Comparison of ENCODE assay signal across 8 mouse cellular contexts in genomic region chr9:50857082-50857641, GRCm38 (mm10). TPM values are rescaled to one million over a fixed set of nuclear protein-coding genes. Genes with fewer than 3 reads are reported as not detected.
A peak's percentile ranks its signal among the peaks of the same experiment; 100 is the strongest.
DNase-seq lines count a peak whose midpoint lies in the region; ATAC-seq and TF ChIP-seq lines count a peak whose summit lies in the region.

No protein-coding gene starts in this region.

- TF ChIP-seq CTCF in G1E (IDR thresholded peaks at IDR 0.05; ENCODE audit: low read depth, low read length): no peak

- ATAC-seq in heart, embryonic 16.5 days (replicated peaks; ENCODE audit: extremely low read depth, insufficient read depth, low FRiP score): peak; percentile 66
- ATAC-seq in G1E (ENCODE audit: extremely low read depth, insufficient number of reproducible peaks, low FRiP score, poor library complexity, severe bottlenecking): no peak
- no peak; the same call in 1 of the 2 replicates for ATAC-seq in embryonic facial prominence, embryonic 12.5 days (ENCODE audit: insufficient number of reproducible peaks, insufficient read depth, low FRiP score, low TSS enrichment)
- peak; percentile 63; the same call in 1 of the 2 replicates for ATAC-seq in limb, embryonic 11.5 days (ENCODE audit: insufficient number of reproducible peaks, low FRiP score, low TSS enrichment, low read depth)

- H3K36me3 ChIP-seq in heart, embryonic 16.5 days (ENCODE audit: control insufficient read depth, insufficient read depth): peaks cover 17% of the 10 kb centered on the region
- H3K36me3 ChIP-seq in G1E (replicated peaks) (peaks cover 38% of the 10 kb centered on the region), myocyte (ENCODE audit: control insufficient read depth, insufficient read depth) (peaks cover 12% of the 10 kb centered on the region)
- peaks cover 31% of the 10 kb centered on the region for H3K36me3 ChIP-seq in embryonic facial prominence, embryonic 12.5 days
- H3K36me3 ChIP-seq in limb, embryonic 11.5 days (ENCODE audit: control insufficient read depth, insufficient read depth, low read length): peaks cover 13% of the 10 kb centered on the region

- WGBS in heart, embryonic 16.5 days: 0% methylated on average over 46 of the region's 46 CpGs
- WGBS in embryonic facial prominence, embryonic 12.5 days: under 1% methylated on average over 44 of the region's 46 CpGs
- WGBS in limb, embryonic 11.5 days: under 1% methylated on average over 44 of the region's 46 CpGs

- peak overlapping the region; percentile 89 for H3K4me2 ChIP-seq in heart, embryonic 16.5 days (ENCODE audit: low read depth, low read length)
- H3K4me2 ChIP-seq in embryonic facial prominence, embryonic 12.5 days (replicated peaks): peak overlapping the region; percentile 65
- H3K4me2 ChIP-seq in limb, embryonic 11.5 days (ENCODE audit: low read depth, severe bottlenecking): peak overlapping the region; percentile 68
- H3K4me2 ChIP-seq in myocyte (ENCODE audit: low read depth): peak overlapping the region; percentile 92

- intact Hi-C loops in heart, postnatal 14 days (cut with DNase I): no loop called here

- no peaks in the 10 kb centered on the region for H3K9me3 ChIP-seq in heart, embryonic 16.5 days (replicated peaks; ENCODE audit: control insufficient read depth, low read length)
- H3K9me3 ChIP-seq in G1E (replicated peaks): no peaks in the 10 kb centered on the region
- H3K9me3 ChIP-seq in embryonic facial prominence, embryonic 12.5 days: no peaks in the 10 kb centered on the region
- H3K9me3 ChIP-seq in limb, embryonic 11.5 days (ENCODE audit: control insufficient read depth, low read length): no peaks in the 10 kb centered on the region

- no peaks in the 10 kb centered on the region for H3K27me3 ChIP-seq in heart, embryonic 16.5 days (ENCODE audit: control insufficient read depth, insufficient read depth, low read length)
- H3K27me3 ChIP-seq in G1E (ENCODE audit: insufficient read depth, low read length): no peaks in the 10 kb centered on the region
- H3K27me3 ChIP-seq in embryonic facial prominence, embryonic 12.5 days: no peaks in the 10 kb centered on the region
- H3K27me3 ChIP-seq in limb, embryonic 11.5 days (ENCODE audit: control insufficient read depth, insufficient read depth, low read length): no peaks in the 10 kb centered on the region
- no peaks in the 10 kb centered on the region for H3K27me3 ChIP-seq in myocyte (ENCODE audit: control insufficient read depth, insufficient read depth, insufficient read length)

- peak overlapping the region; percentile 89 for H3K9ac ChIP-seq in heart, embryonic 16.5 days (ENCODE audit: low read length)
- H3K9ac ChIP-seq in embryonic facial prominence, embryonic 12.5 days: peak overlapping the region; percentile 89
- peak overlapping the region; percentile 86 for H3K9ac ChIP-seq in limb, embryonic 11.5 days (ENCODE audit: low read length)

- H3K79me2 ChIP-seq in myocyte (ENCODE audit: control insufficient read depth, insufficient read depth): peaks cover 6% of the 10 kb centered on the region

- peaks cover 19% of the 10 kb centered on the region for H3K4me1 ChIP-seq in heart, embryonic 16.5 days (ENCODE audit: control insufficient read depth, insufficient read depth, low read length)
- peaks cover 78% of the 10 kb centered on the region for H3K4me1 ChIP-seq in G1E (ENCODE audit: insufficient read depth, low read depth, low read length)
- peaks cover 19% of the 10 kb centered on the region for H3K4me1 ChIP-seq in embryonic facial prominence, embryonic 12.5 days
- peaks cover 13% of the 10 kb centered on the region; the same call in 1 of the 2 replicates for H3K4me1 ChIP-seq in limb, embryonic 11.5 days (ENCODE audit: control insufficient read depth, insufficient read depth, low read length)

- TF ChIP-seq POLR2A in myocyte (IDR thresholded peaks at IDR 0.05; ENCODE audit: insufficient read length, low read depth): no peak

- peak overlapping the region; percentile 87 for H3ac ChIP-seq in myocyte (ENCODE audit: control insufficient read depth, insufficient read length)

- peak overlapping the region; percentile 91 for H3K4me3 ChIP-seq in heart, embryonic 16.5 days (ENCODE audit: low read length)
- H3K4me3 ChIP-seq in G1E (ENCODE audit: low read depth, low read length) (peak overlapping the region; percentile 87), myocyte (peak overlapping the region; percentile 56)
- H3K4me3 ChIP-seq in embryonic facial prominence, embryonic 12.5 days: peak overlapping the region; percentile 96
- H3K4me3 ChIP-seq in limb, embryonic 11.5 days (ENCODE audit: low read depth, low read length): peak overlapping the region; percentile 97

- H3K27ac ChIP-seq in heart, embryonic 16.5 days (ENCODE audit: low read length): peak overlapping the region; percentile 80
- H3K27ac ChIP-seq in embryonic facial prominence, embryonic 12.5 days: peak overlapping the region; percentile 89
- peak overlapping the region; percentile 68 for H3K27ac ChIP-seq in limb, embryonic 11.5 days (replicated peaks; ENCODE audit: low read depth, low read length)

- DNase-seq in heart, postnatal 14 days: no peak
- DNase-seq in G1E (ENCODE audit: low spot score): no peak
- no peak for DNase-seq in limb, embryonic 11.5 days (ENCODE audit: low spot score)
- DNase-seq in thymus, postnatal 25 days: no peak
- no peak for DNase-seq in layer of hippocampus, adult 18-20 months (ENCODE audit: low spot score in 2 of 2)

TF ChIP-seq in myocyte, 11 proteins besides CTCF, POLR2A, EP300 and RAD21:
- no peak for TF ChIP-seq TCF12 (IDR thresholded peaks at IDR 0.05; ENCODE audit: insufficient read depth, poor library complexity, severe bottlenecking)

RNA-seq across cellular contexts. Expression of gene Ppp2r1b, which starts 12.1 kb away (rescaled TPM):
- 38.2 and 41.8 TPM in 2 replicates for polyA plus RNA-seq in heart, embryonic 16.5 days (2015; fragmentation: Nextera tagmentation; extraction: Ambion mirVana)
- 10 to 100 TPM in 1 of 2 experiments, 1 to 10 TPM in 1; 9.3 to 12.2 TPM for total RNA-seq in heart, postnatal 14 days (2021)
- 57.7 and 68.7 TPM in 2 replicates for total RNA-seq in G1E (2014; fragmentation: Nextera tagmentation)
- total RNA-seq in G1E (2017): 82.9 and 93.0 TPM in 2 replicates
- polyA plus RNA-seq in G1E (2012): 18.9 and 21.3 TPM in 2 replicates
- polyA plus RNA-seq in embryonic facial prominence, embryonic 12.5 days (2016; fragmentation: Nextera tagmentation; extraction: Ambion mirVana): 96.2 and 96.6 TPM in 2 replicates
- 126 and 133 TPM in 2 replicates for polyA plus RNA-seq in limb, embryonic 11.5 days (2014; fragmentation: Nextera tagmentation; extraction: Ambion mirVana)
- polyA plus RNA-seq in myocyte (2012; fragmentation: generic; extraction: Trizol): 12.9 TPM
- 10 to 100 TPM; 17.4 to 17.7 TPM for total RNA-seq in layer of hippocampus, adult 18-20 months (2021)

Comparison
In these comparisons a context has a peak if more than half of its experiments do, and no peak if none do; other contexts are left out.
1. ATAC-seq: peak in heart, embryonic 16.5 days (single experiment) and limb, embryonic 11.5 days (single experiment); none in G1E (single experiment) and embryonic facial prominence, embryonic 12.5 days (single experiment).
2. Peak in every context shown above with its lines, with median percentiles within 50 percentile points of each other: H3K27ac ChIP-seq, H3K4me2 ChIP-seq, H3K4me3 ChIP-seq and H3K9ac ChIP-seq.